Mouse (Mus musculus) erythroblast, embryonic 14.5 days (primary cell): ENCODE measurements around the gene Rab9. TPM values are rescaled to one million over a fixed set of nuclear protein-coding genes. Genes with fewer than 3 reads are reported as not detected.
A peak's percentile ranks its signal among the peaks of the same experiment; 100 is the strongest.
"Not testable (repeated sequence)": the region's sequence is repeated elsewhere in the genome, so short reads cannot be mapped to it uniquely, and the experiment has no call there.

Experiments
- H3K27me3 ChIP-seq: 2 replicates; pipeline ENCODE4 v1.6.1; 2012; ENCODE audit warnings: inconsistent platforms; ENCODE audit not compliant: control insufficient read depth
- H3K36me3 ChIP-seq: 2 replicates; pipeline ENCODE4 v1.6.1; 2012; ENCODE audit warnings: mild to moderate bottlenecking, inconsistent platforms; ENCODE audit not compliant: control insufficient read depth
- H3K4me1 ChIP-seq: 2 replicates; pipeline ENCODE4 v1.6.1; 2012; ENCODE audit warnings: inconsistent platforms; ENCODE audit not compliant: control insufficient read depth
- H3K4me3 ChIP-seq: replicated peaks from 2 replicates; pipeline ENCODE3; 2012; ENCODE audit warnings: moderate library complexity, mild to moderate bottlenecking, inconsistent platforms
- H3K9me3 ChIP-seq: 2 replicates; pipeline ENCODE4 v1.6.1; 2012; ENCODE audit warnings: low read length, inconsistent platforms, mixed read lengths; ENCODE audit not compliant: control insufficient read depth
- GATA1 ChIP-seq: IDR thresholded peaks from 2 replicates; pipeline ENCODE4 v1.6.1; 2012; ENCODE audit warnings: low read length, inconsistent platforms, mixed read lengths
- TAL1 ChIP-seq: IDR thresholded peaks from 3 replicates; pipeline ENCODE4 v1.6.1; 2012; ENCODE audit warnings: low read length, inconsistent platforms, mixed read lengths
- polyA plus RNA-seq: library from polyadenylated mRNA; stranded (reverse); fragments of >175 nt; gene quantifications from 2 replicates; pipeline ENCODE4 v1.2.3, GENCODE M21; 2012

The Rab9 gene
- polyA plus RNA-seq: 0.06 and 0.11 TPM in 2 replicates

DNA sequence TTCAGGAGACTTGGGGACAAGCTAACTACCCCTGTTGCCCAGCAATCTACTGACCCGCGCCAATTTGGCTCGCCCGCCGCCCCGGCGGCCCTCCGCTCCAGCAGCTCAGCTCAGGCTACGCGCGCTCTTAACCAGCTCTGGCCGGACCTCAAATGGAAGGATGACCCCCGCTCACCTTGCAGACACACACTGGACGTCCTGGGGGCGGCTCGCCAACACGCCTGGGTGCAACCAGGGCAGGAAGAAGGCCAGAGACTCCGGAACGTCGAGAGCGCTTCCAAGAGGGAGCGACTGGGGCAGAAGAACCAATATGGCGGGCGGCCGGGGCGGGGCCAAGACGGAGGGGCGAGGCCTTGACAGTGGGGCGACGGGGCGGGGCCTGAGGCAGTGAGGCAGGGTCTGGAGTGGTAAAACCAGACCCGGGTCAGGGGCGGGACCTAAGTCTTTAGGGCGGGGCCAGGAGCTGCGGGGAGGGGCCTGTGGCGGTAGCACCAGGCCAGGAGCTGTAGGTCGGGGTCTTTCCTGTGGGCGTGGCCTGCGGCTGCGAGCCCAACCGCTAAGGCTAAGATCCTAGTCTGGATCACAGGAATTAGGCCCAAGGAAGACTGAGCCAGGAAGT, at the start of gene Rab9:
Rab9 (minus strand) TSS at position 503 of the 619 bp plus-strand sequence.
- Histone ChIP-seq H3K27me3 (no peaks in the 10 kb centered on the region; the same call in 1 of the 2 replicates), H3K4me3 (peak within 1 kb of the TSS; percentile 86), H3K9me3 (peaks cover 8% of the 10 kb centered on the region), H3K36me3 (peaks cover 23% of the 10 kb centered on the region), H3K4me1 (peaks cover 12% of the 10 kb centered on the region)
- TF ChIP-seq TAL1 (no peak), GATA1 (no peak)

DNA sequence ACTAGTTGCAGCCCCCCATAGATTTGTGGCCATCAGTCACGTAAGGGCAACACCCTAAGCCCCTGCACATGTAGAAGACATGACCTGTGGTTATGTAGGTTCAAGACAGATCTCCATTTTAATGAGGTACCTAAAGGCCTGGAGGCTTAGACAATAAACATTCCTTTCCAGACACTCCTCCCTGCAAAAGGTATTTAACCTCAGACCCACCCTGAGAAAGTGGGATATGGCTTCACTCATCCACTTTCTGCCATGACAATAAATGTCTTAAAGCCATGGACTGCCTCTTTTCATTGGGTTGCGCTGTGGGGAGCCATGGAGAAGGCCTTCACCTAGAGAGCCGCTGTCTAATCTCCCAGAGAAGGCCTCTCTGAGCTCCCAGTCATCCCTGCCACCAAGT, 48.5 kb upstream of the Rab9 start:
- no peak for TF ChIP-seq TAL1
- TF ChIP-seq GATA1: no peak
- no peaks in the 10 kb centered on the region for H3K4me1 ChIP-seq
- H3K9me3 ChIP-seq: no peaks in the 10 kb centered on the region
- H3K4me3 ChIP-seq: no peak overlapping the region
- no peaks in the 10 kb centered on the region for H3K36me3 ChIP-seq
- no peaks in the 10 kb centered on the region for H3K27me3 ChIP-seq

GRCm38 (mm10) chrX:166525637-166526315, 46.1 kb upstream of the Rab9 start:
- Histone ChIP-seq H3K27me3 (no peaks in the 10 kb centered on the region), H3K36me3 (no peaks in the 10 kb centered on the region), H3K4me3 (no peak overlapping the region), H3K4me1 (no peaks in the 10 kb centered on the region), H3K9me3 (no peaks in the 10 kb centered on the region)
- TF ChIP-seq GATA1 (no peak), TAL1 (no peak)

DNA sequence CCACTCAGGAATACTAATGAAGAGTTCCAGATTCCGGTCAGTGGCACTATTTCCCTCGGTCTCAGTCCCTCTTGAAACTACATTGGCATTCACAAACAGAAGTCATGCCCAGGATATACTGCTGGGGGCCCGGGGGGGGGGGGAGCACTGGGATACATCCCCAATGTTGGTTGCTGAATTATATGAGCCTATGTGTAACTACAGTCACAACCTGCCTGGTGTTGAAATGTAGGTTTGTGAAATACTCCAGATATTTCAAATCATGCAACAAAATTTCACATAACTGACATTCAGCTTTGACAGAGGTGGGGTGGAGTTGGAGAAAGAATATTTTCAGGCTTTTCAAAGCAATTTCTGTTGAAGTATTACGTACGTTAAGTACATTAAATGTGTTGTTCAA, 41.1 kb upstream of the Rab9 start:
- H3K27me3 ChIP-seq: no peaks in the 10 kb centered on the region
- H3K4me1 ChIP-seq: no peaks in the 10 kb centered on the region
- no peak overlapping the region for H3K4me3 ChIP-seq
- H3K36me3 ChIP-seq: no peaks in the 10 kb centered on the region
- no peaks in the 10 kb centered on the region for H3K9me3 ChIP-seq
- TF ChIP-seq TAL1: no peak
- TF ChIP-seq GATA1: no peak

DNA sequence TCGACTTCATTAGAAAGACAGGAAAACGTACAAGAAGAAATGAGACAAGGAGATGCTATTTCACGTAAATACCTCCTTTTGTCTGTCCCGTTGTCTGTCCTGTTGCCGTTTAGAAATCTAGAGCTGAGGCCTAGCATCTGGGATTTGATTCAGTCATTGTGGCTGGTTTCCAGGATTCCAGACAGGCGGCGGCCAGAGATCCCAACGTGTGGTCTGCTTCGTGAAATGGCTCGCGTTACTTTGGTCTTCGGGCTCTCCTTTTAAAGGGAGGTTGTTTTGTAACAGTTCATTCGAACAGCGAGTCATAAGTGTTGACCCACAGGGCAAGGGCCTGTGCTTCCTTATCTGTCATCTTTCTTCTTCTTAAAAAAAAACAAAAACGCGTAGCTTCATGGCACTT, 38.7 kb upstream of the Rab9 start, which contains the start of gene Tceanc:
Tceanc (minus strand) TSS at position 223 of the 400 bp plus-strand sequence.
- H3K4me1 ChIP-seq: peaks cover 10% of the 10 kb centered on the region
- H3K27me3 ChIP-seq: no peaks in the 10 kb centered on the region

DNA sequence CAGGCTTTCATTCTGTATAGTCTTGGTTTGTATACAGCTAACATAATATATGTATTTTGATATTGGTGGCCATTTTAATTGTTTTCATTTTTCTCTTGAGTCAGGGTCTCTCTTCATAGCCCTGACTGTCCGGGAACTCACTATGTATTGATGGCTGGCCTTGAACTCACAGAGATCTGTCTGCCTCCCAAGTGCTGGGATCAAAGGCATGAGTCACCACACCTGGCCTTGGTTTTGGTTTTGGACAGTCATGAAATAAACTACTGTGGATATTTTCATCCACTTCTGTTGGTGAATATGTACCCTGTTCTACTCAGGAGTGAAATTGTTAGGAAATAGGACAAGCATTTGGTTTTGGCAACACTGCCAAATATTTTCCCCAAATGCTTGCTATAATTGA, 37.0 kb upstream of the Rab9 start:
- no peaks in the 10 kb centered on the region for H3K27me3 ChIP-seq
- TF ChIP-seq TAL1: no peak
- no peak for TF ChIP-seq GATA1
- H3K4me1 ChIP-seq: peaks cover 23% of the 10 kb centered on the region
- no peaks in the 10 kb centered on the region for H3K36me3 ChIP-seq
- H3K4me3 ChIP-seq: no peak overlapping the region
- H3K9me3 ChIP-seq: no peaks in the 10 kb centered on the region

More for the DNA sequence above, 38.7 kb upstream of the Rab9 start, which contains the start of gene Tceanc:
- H3K4me3 ChIP-seq: no peak within 1 kb of the TSS
- H3K9me3 ChIP-seq: no peaks in the 10 kb centered on the region
- TF ChIP-seq TAL1 (no peak), GATA1 (no peak)
- no peaks in the 10 kb centered on the region for H3K36me3 ChIP-seq

DNA sequence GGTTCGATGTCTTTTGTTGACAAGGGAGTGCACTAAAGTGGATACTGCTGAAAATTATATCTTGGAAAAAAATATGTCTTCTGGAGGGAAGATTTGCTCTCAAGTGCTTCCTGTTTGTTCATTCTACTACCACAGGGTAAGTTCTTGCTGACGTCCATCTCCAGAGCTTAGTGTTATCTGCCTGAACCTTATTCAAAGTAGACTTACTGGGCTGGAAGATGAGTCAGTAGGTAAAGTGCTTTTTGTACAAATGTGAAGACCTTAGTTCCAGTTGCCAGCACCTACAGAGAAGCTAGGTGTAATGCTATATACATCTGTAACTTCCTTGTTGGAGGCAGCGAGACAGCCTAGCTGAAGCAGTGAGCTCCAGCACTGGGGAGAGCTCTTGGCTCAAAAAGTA, 36.3 kb upstream of the Rab9 start:
- peaks cover 29% of the 10 kb centered on the region for H3K4me1 ChIP-seq
- TF ChIP-seq GATA1 (no peak), TAL1 (no peak)
- H3K27me3 ChIP-seq: no peaks in the 10 kb centered on the region
- H3K4me3 ChIP-seq: no peak overlapping the region
- H3K36me3 ChIP-seq: no peaks in the 10 kb centered on the region
- H3K9me3 ChIP-seq: no peaks in the 10 kb centered on the region

GRCm38 (mm10) chrX:166514035-166514434, 34.4 kb upstream of the Rab9 start:
- not testable (repeated sequence) for H3K9me3 ChIP-seq, H3K27me3 ChIP-seq, H3K36me3 ChIP-seq
- Histone ChIP-seq H3K4me3 (peak overlapping the region; percentile 38), H3K4me1 (peaks cover 33% of the 10 kb centered on the region)

GRCm38 (mm10) chrX:166512071-166512470, 32.4 kb upstream of the Rab9 start:
- Histone ChIP-seq H3K27me3 (no peaks in the 10 kb centered on the region), H3K9me3 (peaks cover 4% of the 10 kb centered on the region), H3K4me1 (peaks cover 35% of the 10 kb centered on the region), H3K4me3 (no peak overlapping the region), H3K36me3 (no peaks in the 10 kb centered on the region)
- TF ChIP-seq GATA1 (no peak), TAL1 (no peak)
